22 mouse cellular contexts compared by ENCODE assay signal in the genomic region with DNA sequence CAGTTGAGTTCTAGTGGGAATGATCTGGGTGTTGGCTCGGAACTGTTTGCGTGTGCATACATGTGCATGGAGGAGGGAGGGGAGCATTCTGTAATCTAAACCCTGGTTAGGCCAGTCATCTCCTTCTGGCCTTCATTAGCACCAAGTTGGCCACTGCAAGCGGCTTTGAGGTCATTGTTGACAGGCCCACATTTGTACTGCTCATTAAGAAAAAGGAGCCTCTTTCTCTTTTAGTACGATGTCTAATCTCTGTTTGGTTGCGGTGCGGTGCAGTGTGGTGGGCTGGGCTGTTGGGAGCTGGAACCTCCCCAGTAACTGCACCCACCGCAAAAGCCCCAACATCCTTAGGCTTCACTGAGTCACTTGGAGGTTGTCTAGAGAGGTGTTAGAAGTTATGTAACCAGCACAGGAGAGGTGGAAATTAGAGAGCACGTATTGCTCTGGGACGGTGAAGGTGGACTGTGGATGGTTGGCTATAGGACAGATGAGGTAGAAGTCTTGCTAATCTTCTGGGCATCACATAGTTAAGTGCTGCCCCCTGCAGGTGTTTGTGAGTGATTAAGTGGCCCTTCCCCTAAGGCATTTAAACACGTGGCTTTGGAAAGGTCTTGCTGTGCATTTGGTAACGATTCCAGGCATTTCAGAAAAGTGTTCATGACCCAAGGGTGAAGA. TPM values are rescaled to one million over a fixed set of nuclear protein-coding genes. Genes with fewer than 3 reads are reported as not detected.
DNase-seq lines count a peak whose midpoint lies in the region; ATAC-seq and TF ChIP-seq lines count a peak whose summit lies in the region.
"Had no signal": no experiment of that assay in that cellular context is flagged by ENCODE, and none has a peak within 500 bp of the region (broad histone marks: within the 10 kb centered on the region; RNA-seq: fewer than 3 reads in every experiment).

No protein-coding gene starts in this region.

- no peak overlapping the region for H3K9ac ChIP-seq in liver, postnatal 0 days (replicated peaks)
- no peak overlapping the region for H3K9ac ChIP-seq in MEL (ENCODE audit: control insufficient read depth, low read depth, low read length, poor library complexity, severe bottlenecking)
- H3K9ac ChIP-seq: embryonic facial prominence, embryonic 12.5 days; limb, embryonic 13.5 days; neural tube, embryonic 15.5 days had no signal

- no peaks in the 10 kb centered on the region for H3K36me3 ChIP-seq in liver, postnatal 0 days (replicated peaks; ENCODE audit: insufficient read depth, low read length)
- no peaks in the 10 kb centered on the region for H3K36me3 ChIP-seq in MEL (ENCODE audit: control insufficient read depth in 1 of 2, insufficient read depth in 2 of 2, low read length in 2 of 2)
- H3K36me3 ChIP-seq in limb, embryonic 10.5 days = no peaks in the 10 kb centered on the region
- H3K36me3 ChIP-seq: embryonic facial prominence, embryonic 12.5 days; forebrain, embryonic 10.5 days; G1E; heart, embryonic 10.5 days; limb, embryonic 13.5 days; neural tube, embryonic 15.5 days had no signal

- TF ChIP-seq CTCF in liver, postnatal 0 days (IDR thresholded peaks at IDR 0.05; ENCODE audit: low read depth) = peak; percentile 17; the same call in 1 of the 2 replicates
- peak in 1 of 3 experiments; percentile 30; a peak in 2 of 6 replicates for TF ChIP-seq CTCF in MEL (IDR thresholded peaks at IDR 0.05 in 2 of 3, conservative IDR thresholded peaks at IDR 0.05 in 1 of 3; ENCODE audit: control insufficient read depth in 1 of 3, insufficient read depth in 1 of 3, low read depth in 2 of 3, low read length in 3 of 3, poor library complexity in 1 of 3, severe bottlenecking in 1 of 3)

- no peaks in the 10 kb centered on the region for H3K9me3 ChIP-seq in liver, postnatal 0 days (ENCODE audit: low read length)
- H3K9me3 ChIP-seq in MEL (replicated peaks; ENCODE audit: insufficient read depth, low read length) = no peaks in the 10 kb centered on the region
- H3K9me3 ChIP-seq in limb, embryonic 10.5 days (replicated peaks) = no peaks in the 10 kb centered on the region
- H3K9me3 ChIP-seq: embryonic facial prominence, embryonic 12.5 days; forebrain, embryonic 10.5 days; heart, embryonic 10.5 days; neural tube, embryonic 15.5 days had no signal

- no peak for TF ChIP-seq EP300 in liver, postnatal 0 days (IDR thresholded peaks at IDR 0.05; ENCODE audit: low read depth)
- TF ChIP-seq EP300 in MEL (IDR thresholded peaks at IDR 0.05; ENCODE audit: low read depth in 1 of 2, low read length in 2 of 2) = no peak

- no peaks in the 10 kb centered on the region for H3K4me1 ChIP-seq in liver, postnatal 0 days (ENCODE audit: insufficient read depth)
- H3K4me1 ChIP-seq in MEL (ENCODE audit: control insufficient read depth in 1 of 2, insufficient read depth in 2 of 2, low read length in 2 of 2) = no peaks in the 10 kb centered on the region
- peaks cover 13% of the 10 kb centered on the region for H3K4me1 ChIP-seq in limb, embryonic 10.5 days
- H3K4me1 ChIP-seq: neural tube, embryonic 15.5 days had no signal

- no peaks in the 10 kb centered on the region for H3K79me2 ChIP-seq in MEL (ENCODE audit: control insufficient read depth, insufficient read depth, low read length, poor library complexity)

- no peak for ATAC-seq in liver, postnatal 0 days
- no peak for ATAC-seq in activated CD4-positive, CD25-positive, alpha-beta regulatory T cell, adult 4 months
- ATAC-seq: intestine, embryonic 16.5 days had no signal

- DNase-seq in embryo, embryonic 11 days = peak; percentile 42
- no peak for DNase-seq in embryo, embryonic 10 days (ENCODE audit: low spot score)
- DNase-seq in liver, postnatal 0 days = no peak
- DNase-seq in liver (no peak), MEL (ENCODE audit: low read depth, low spot score) (peak; percentile 28)
- DNase-seq in limb, embryonic 10.5 days (ENCODE audit: low spot score) = peak; percentile 41
- DNase-seq in urinary bladder, postnatal 25 days (ENCODE audit: low spot score) = no peak
- DNase-seq: B cell, adult 2 months; cerebellum, adult 11-12 months; heart, postnatal 36 days; lung, adult 2 months; thymus, adult 18-20 months had no signal

- WGBS in liver, postnatal 0 days (ENCODE audit: insufficient replicate concordance) = 70% methylated on average over 11 of the region's 11 CpGs
- WGBS in limb, embryonic 10.5 days = 67% methylated on average over 11 of the region's 11 CpGs

- H3K4me3 ChIP-seq in liver, postnatal 0 days (ENCODE audit: low read depth, low read length) = no peak overlapping the region
- H3K4me3 ChIP-seq in MEL (ENCODE audit: control insufficient read depth in 1 of 2, insufficient read depth in 1 of 2, low read depth in 2 of 2, low read length in 2 of 2) = no peak overlapping the region
- no peak overlapping the region for H3K4me3 ChIP-seq in limb, embryonic 10.5 days
- H3K4me3 ChIP-seq: embryonic facial prominence, embryonic 12.5 days; forebrain, embryonic 10.5 days; heart, embryonic 10.5 days; limb, embryonic 13.5 days; neural tube, embryonic 15.5 days had no signal

- TF ChIP-seq POLR2A in MEL (IDR thresholded peaks at IDR 0.05; ENCODE audit: control insufficient read depth in 1 of 2, insufficient read depth in 1 of 2, low read depth in 1 of 2, low read length in 2 of 2, poor library complexity in 1 of 2) = no peak

- H3K4me2 ChIP-seq in liver, postnatal 0 days (ENCODE audit: low read depth, low read length) = no peak overlapping the region
- H3K4me2 ChIP-seq: embryonic facial prominence, embryonic 12.5 days; limb, embryonic 13.5 days; neural tube, embryonic 15.5 days had no signal

- H3K27me3 ChIP-seq in liver, postnatal 0 days (ENCODE audit: insufficient read depth, low read length) = peaks cover 19% of the 10 kb centered on the region
- peaks cover 1 to 5% of the 10 kb centered on the region in 2 experiments; a peak in 2 of 4 replicates for H3K27me3 ChIP-seq in MEL (ENCODE audit: control insufficient read depth in 1 of 2, insufficient read depth in 2 of 2, low read length in 2 of 2)
- H3K27me3 ChIP-seq in limb, embryonic 10.5 days (ENCODE audit: low read depth, poor library complexity, severe bottlenecking) = peaks cover 46% of the 10 kb centered on the region

- no peak overlapping the region for H3K27ac ChIP-seq in liver, postnatal 0 days (ENCODE audit: low read depth)
- H3K27ac ChIP-seq in MEL (ENCODE audit: control insufficient read depth, low read depth, low read length) = no peak overlapping the region
- H3K27ac ChIP-seq in limb, embryonic 10.5 days = no peak overlapping the region
- H3K27ac ChIP-seq: embryonic facial prominence, embryonic 12.5 days; forebrain, embryonic 10.5 days; heart, embryonic 10.5 days; limb, embryonic 13.5 days; neural tube, embryonic 15.5 days had no signal

- peak; percentile 25 for TF ChIP-seq RAD21 in MEL (IDR thresholded peaks at IDR 0.05; ENCODE audit: low read depth, low read length)

TF ChIP-seq in MEL, 35 proteins besides CTCF, POLR2A, EP300 and RAD21:
- TF ChIP-seq GATA1 (IDR thresholded peaks at IDR 0.05; ENCODE audit: low read depth, low read length) (no peak), SMC3 (IDR thresholded peaks at IDR 0.05; ENCODE audit: low read depth, low read length) (no peak), CHD1 (IDR thresholded peaks at IDR 0.05; ENCODE audit: low read depth, low read length) (no peak), KAT2A (conservative IDR thresholded peaks at IDR 0.05; ENCODE audit: low read depth, low read length) (no peak), MEF2A (IDR thresholded peaks at IDR 0.05; ENCODE audit: extremely low read depth, insufficient replicate concordance, low read depth, low read length, poor library complexity, severe bottlenecking) (no peak), JUND (IDR thresholded peaks at IDR 0.05; ENCODE audit: low read depth, low read length) (no peak), RCOR1 (IDR thresholded peaks at IDR 0.05; ENCODE audit: low read depth, low read length) (no peak), TAL1 (IDR thresholded peaks at IDR 0.05; ENCODE audit: low read length) (no peak), NELFE (IDR thresholded peaks at IDR 0.05; ENCODE audit: low read depth, low read length) (no peak)

RNA-seq across cellular contexts. Expression of a gene that starts 8.3 kb away (rescaled TPM):
- polyA plus RNA-seq in liver, postnatal 0 days (2015; fragmentation: Nextera tagmentation; extraction: Ambion mirVana) = not detected in 2 replicates
- not detected in 2 replicates for total RNA-seq in MEL (2012; rRNA removed)
- polyA plus RNA-seq in MEL (2012; ENCODE audit: insufficient read depth in 1 of 2, insufficient read length in 2 of 2, low read depth in 1 of 2, low replicate concordance in 2 of 2, missing spikeins in 1 of 2) = not detected
- 0.33 TPM in 1 of 2 replicates, not detected in the other for polyA plus RNA-seq in limb, embryonic 10.5 days (2016; fragmentation: Nextera tagmentation; extraction: Ambion mirVana)
- polyA plus RNA-seq in activated CD4-positive, CD25-positive, alpha-beta regulatory T cell, adult 4 months (2017; shearing (Covaris generic)) = not detected
- total RNA-seq: gastrocnemius, adult 18-20 months; heart, postnatal 36 days; megakaryocyte, adult 5-6 weeks had no signal
- polyA plus RNA-seq: G1E; heart, embryonic 10.5 days; intestine, embryonic 16.5 days; lung, adult 2 months had no signal

RNA-seq across cellular contexts. Expression of a gene that starts 39.3 kb away (rescaled TPM):
- polyA plus RNA-seq in liver, postnatal 0 days (2015; fragmentation: Nextera tagmentation; extraction: Ambion mirVana) = 2.1 and 2.7 TPM in 2 replicates
- total RNA-seq in MEL (2012; rRNA removed) = 3.5 TPM in 2 replicates
- polyA plus RNA-seq in MEL (2012; ENCODE audit: insufficient read depth in 1 of 2, insufficient read length in 2 of 2, low read depth in 1 of 2, low replicate concordance in 2 of 2, missing spikeins in 1 of 2) = 1 to 10 TPM in 1 of 2 experiments, not detected in 1; 7.1 TPM
- 12.3 and 13.5 TPM in 2 replicates for polyA plus RNA-seq in limb, embryonic 10.5 days (2016; fragmentation: Nextera tagmentation; extraction: Ambion mirVana)
- polyA plus RNA-seq in activated CD4-positive, CD25-positive, alpha-beta regulatory T cell, adult 4 months (2017; shearing (Covaris generic)) = 10 to 100 TPM in 1 of 2 experiments, 1 to 10 TPM in 1; 7.8 to 10.3 TPM

Comparison
In these comparisons a context has a peak if more than half of its experiments do, and no peak if none do; other contexts are left out.
1. DNase-seq: peak in embryo, embryonic 11 days (single experiment), MEL (single experiment) and limb, embryonic 10.5 days (single experiment); none in embryo, embryonic 10 days (single experiment), liver, postnatal 0 days (single experiment), liver (single experiment) and urinary bladder, postnatal 25 days (single experiment).